Mouse (Mus musculus) T-helper 2 cell (primary cell): ENCODE measurements around the gene BC034090.

Experiments
- in situ Hi-C: fragments of 300-600 bp; cut with MboI, MseI; formaldehyde crosslinking; loops from one replicate; pipeline ENCODE4 v1.15.1; 2025; ENCODE audit warnings: high pct_unique_total_duplicates

Gene BC034090

GRCm38 (mm10) chr1:155244771-155245211 is 547 bp upstream of the BC034090 start:
- in situ Hi-C loops: no loop called here

- in situ Hi-C loops: no loop called here
These were observed 1.8 kb downstream of the BC034090 start for GRCm38 (mm10) chr1:155242488-155242745.

- in situ Hi-C loops: no loop called here
These were observed 2.4 kb downstream of the BC034090 start for GRCm38 (mm10) chr1:155241701-155242487.

- in situ Hi-C loops: no loop called here
These were observed 4.1 kb downstream of the BC034090 start for GRCm38 (mm10) chr1:155239962-155240717.

- in situ Hi-C loops: no loop called here
These were observed 5.1 kb downstream of the BC034090 start for GRCm38 (mm10) chr1:155239169-155239568.

GRCm38 (mm10) chr1:155238126-155238525 is 6.1 kb downstream of the BC034090 start:
- in situ Hi-C loops: no loop called here

GRCm38 (mm10) chr1:155237390-155237789 is 6.9 kb downstream of the BC034090 start:
- in situ Hi-C loops: no loop called here

GRCm38 (mm10) chr1:155236306-155237024 is 7.8 kb downstream of the BC034090 start:
- in situ Hi-C loops: no loop called here

- in situ Hi-C loops: no loop called here
These were observed 8.6 kb downstream of the BC034090 start for GRCm38 (mm10) chr1:155235641-155236040.

- in situ Hi-C loops: no loop called here
These were observed 10.2 kb downstream of the BC034090 start for GRCm38 (mm10) chr1:155233931-155234607.

- in situ Hi-C loops: no loop called here
These were observed 10.9 kb downstream of the BC034090 start for GRCm38 (mm10) chr1:155233378-155233777.

- in situ Hi-C loops: no loop called here
These were observed 11.5 kb downstream of the BC034090 start for GRCm38 (mm10) chr1:155232786-155233185.

GRCm38 (mm10) chr1:155232385-155232784 is 11.9 kb downstream of the BC034090 start:
- in situ Hi-C loops: no loop called here

GRCm38 (mm10) chr1:155229464-155230411 is 14.5 kb downstream of the BC034090 start:
- in situ Hi-C loops: loop anchor here (5.0 kb wide), 1 partner anchor 442 kb away; no protein-coding TSS in a partner anchor

GRCm38 (mm10) chr1:155223849-155224554 is 20.2 kb downstream of the BC034090 start:
- in situ Hi-C loops: no loop called here

GRCm38 (mm10) chr1:155223036-155223435 is 21.2 kb downstream of the BC034090 start:
- in situ Hi-C loops: no loop called here

GRCm38 (mm10) chr1:155222101-155222669 is 22.1 kb downstream of the BC034090 start:
- in situ Hi-C loops: no loop called here

- in situ Hi-C loops: loop anchor here (5.0 kb wide), 1 partner anchor 192 kb away; no protein-coding TSS in a partner anchor
These were observed 25.3 kb downstream of the BC034090 start for GRCm38 (mm10) chr1:155218924-155219323.

- in situ Hi-C loops: loop anchor here (5.0 kb wide), 1 partner anchor 191 kb away; no protein-coding TSS in a partner anchor
These were observed 26.2 kb downstream of the BC034090 start for GRCm38 (mm10) chr1:155217865-155218541.
